Mouse (Mus musculus) intestine, embryonic 14.5 days (tissue): ENCODE data around the gene Cfap45. TPM values are rescaled to one million over a fixed set of nuclear protein-coding genes. Genes with fewer than 3 reads are reported as not detected.

Experiments
- ATAC-seq: fragments of 200-750 bp; cut with Nextera tagmentation; replicated peaks from 2 replicates; pipeline ENCODE4 v1.8.0; 2017; ENCODE audit warnings: low read depth, moderate number of reproducible peaks, moderate TSS enrichment, moderate library complexity; ENCODE audit not compliant: low FRiP score, low TSS enrichment
- DNase-seq: peaks from one replicate; pipeline ENCODE4 v3.0.0-alpha.2; 2018; ENCODE audit warnings: low spot score
- H3K27ac ChIP-seq: fragments of 300-500 bp; sonication (generic); 2 replicates; pipeline ENCODE4 v1.5.1; 2014; ENCODE audit warnings: low read depth, mild to moderate bottlenecking, control low read depth
- H3K27me3 ChIP-seq: fragments of 300-500 bp; sonication (generic); replicated peaks from 2 replicates; pipeline ENCODE4 v1.6.1; 2014; ENCODE audit warnings: low read length, control low read depth; ENCODE audit not compliant: control insufficient read depth, insufficient read depth
- H3K36me3 ChIP-seq: fragments of 300-500 bp; sonication (generic); 2 replicates; pipeline ENCODE4 v1.6.1; 2014; ENCODE audit warnings: low read length, control low read depth; ENCODE audit not compliant: control insufficient read depth, insufficient read depth
- H3K4me1 ChIP-seq: fragments of 300-500 bp; sonication (generic); replicated peaks from 2 replicates; pipeline ENCODE4 v1.6.1; 2014; ENCODE audit warnings: low read length, control low read depth, mixed read lengths; ENCODE audit not compliant: control insufficient read depth, insufficient read depth
- H3K4me2 ChIP-seq: fragments of 300-500 bp; sonication (generic); 2 replicates; pipeline ENCODE4 v1.6.1; 2014; ENCODE audit warnings: low read length
- H3K4me3 ChIP-seq: fragments of 300-500 bp; sonication (generic); 2 replicates; pipeline ENCODE4 v1.5.1; 2014; ENCODE audit warnings: low read depth, low read length, control low read depth, mixed read lengths
- H3K9ac ChIP-seq: fragments of 300-500 bp; sonication (generic); 2 replicates; pipeline ENCODE4 v1.6.1; 2014; ENCODE audit warnings: mild to moderate bottlenecking, low read length
- H3K9me3 ChIP-seq: fragments of 300-500 bp; sonication (generic); 2 replicates; pipeline ENCODE4 v1.6.1; 2016; ENCODE audit warnings: low read length, control low read depth; ENCODE audit not compliant: control insufficient read depth
- WGBS: fragments of 180-500 bp; shearing (Covaris S2); extraction: QIAGEN DNeasy Blood & Tissue Kit; methylation state at CpG from one replicate; pipeline ENCODE4 v1.1.7; 2014; 5-methylcytosine and 5-hydroxymethylcytosine counted together
- polyA plus RNA-seq: library from polyadenylated mRNA; unstranded; fragments of >200 nt; fragmentation: Nextera tagmentation; extraction: Ambion mirVana; gene quantifications from 2 replicates; pipeline ENCODE4 v1.2.1, GENCODE M21; 2014

Gene Cfap45
- polyA plus RNA-seq, 1 experiment from 2014 or later: 1.9 TPM

- no peaks in the 10 kb centered on the region for H3K36me3 ChIP-seq
- H3K27me3 ChIP-seq: peaks cover 3% of the 10 kb centered on the region; the same call in 1 of the 2 replicates
- DNase-seq: no peak
- H3K9ac ChIP-seq: no peak overlapping the region
- H3K4me3 ChIP-seq: no peak overlapping the region
- H3K4me2 ChIP-seq: no peak overlapping the region
- H3K27ac ChIP-seq: no peak overlapping the region
- H3K4me1 ChIP-seq: peaks cover 4% of the 10 kb centered on the region
- 23% methylated on average over 8 of the region's 8 CpGs for WGBS
- no peak for ATAC-seq
- no peaks in the 10 kb centered on the region for H3K9me3 ChIP-seq
Observed at GRCm38 (mm10) chr1:172530544-172531220, 10.1 kb downstream of the Cfap45 start.

GRCm38 (mm10) chr1:172532551-172532950 is 11.9 kb downstream of the Cfap45 start:
- H3K27ac ChIP-seq: no peak overlapping the region
- H3K9ac ChIP-seq: no peak overlapping the region
- H3K27me3 ChIP-seq: no peaks in the 10 kb centered on the region
- DNase-seq: no peak
- ATAC-seq: peak; percentile 70
- peak overlapping the region; percentile 50 for H3K4me2 ChIP-seq
- H3K4me1 ChIP-seq: peaks cover 4% of the 10 kb centered on the region
- WGBS: 1% methylated on average over 13 of the region's 13 CpGs
- no peaks in the 10 kb centered on the region for H3K9me3 ChIP-seq
- no peaks in the 10 kb centered on the region for H3K36me3 ChIP-seq
- peak overlapping the region; percentile 23 for H3K4me3 ChIP-seq

DNA sequence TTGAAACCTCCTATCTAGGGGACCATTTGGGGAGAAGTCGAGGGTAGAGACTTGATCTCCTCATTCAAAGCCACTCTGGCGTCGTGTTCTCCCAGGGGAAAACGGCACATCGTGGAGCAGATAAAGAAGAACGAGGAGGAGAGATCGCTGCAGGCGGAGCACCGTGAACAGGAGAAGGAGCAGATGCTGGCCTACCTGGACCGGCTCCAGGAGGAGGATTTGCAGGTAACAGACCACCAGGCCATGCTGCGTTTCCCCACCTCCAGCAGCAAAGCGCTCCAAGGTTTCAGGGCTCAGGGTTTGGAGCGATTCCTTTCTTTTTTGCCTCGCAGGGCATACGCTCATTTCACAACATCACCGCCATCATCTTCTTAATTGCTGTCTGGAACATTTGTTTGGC is 14.5 kb downstream of the Cfap45 start:
- DNase-seq (no peak), ATAC-seq (no peak)
- H3K4me3 ChIP-seq: no peak overlapping the region
- H3K4me1 ChIP-seq: peaks cover 4% of the 10 kb centered on the region
- no peaks in the 10 kb centered on the region for H3K9me3 ChIP-seq
- no peaks in the 10 kb centered on the region for H3K27me3 ChIP-seq
- no peaks in the 10 kb centered on the region for H3K36me3 ChIP-seq
- no peak overlapping the region for H3K4me2 ChIP-seq
- no peak overlapping the region for H3K27ac ChIP-seq
- no peak overlapping the region for H3K9ac ChIP-seq
- WGBS: 83% methylated on average over 16 of the region's 16 CpGs

GRCm38 (mm10) chr1:172539827-172540226 is 19.2 kb downstream of the Cfap45 start:
- no peak overlapping the region for H3K4me2 ChIP-seq
- no peaks in the 10 kb centered on the region for H3K27me3 ChIP-seq
- no peaks in the 10 kb centered on the region for H3K36me3 ChIP-seq
- no peak for ATAC-seq
- DNase-seq: no peak
- H3K9me3 ChIP-seq: no peaks in the 10 kb centered on the region
- H3K4me3 ChIP-seq: no peak overlapping the region
- no peak overlapping the region for H3K27ac ChIP-seq
- H3K4me1 ChIP-seq: no peaks in the 10 kb centered on the region
- 69% methylated on average over 6 of the region's 6 CpGs for WGBS
- H3K9ac ChIP-seq: no peak overlapping the region

DNA sequence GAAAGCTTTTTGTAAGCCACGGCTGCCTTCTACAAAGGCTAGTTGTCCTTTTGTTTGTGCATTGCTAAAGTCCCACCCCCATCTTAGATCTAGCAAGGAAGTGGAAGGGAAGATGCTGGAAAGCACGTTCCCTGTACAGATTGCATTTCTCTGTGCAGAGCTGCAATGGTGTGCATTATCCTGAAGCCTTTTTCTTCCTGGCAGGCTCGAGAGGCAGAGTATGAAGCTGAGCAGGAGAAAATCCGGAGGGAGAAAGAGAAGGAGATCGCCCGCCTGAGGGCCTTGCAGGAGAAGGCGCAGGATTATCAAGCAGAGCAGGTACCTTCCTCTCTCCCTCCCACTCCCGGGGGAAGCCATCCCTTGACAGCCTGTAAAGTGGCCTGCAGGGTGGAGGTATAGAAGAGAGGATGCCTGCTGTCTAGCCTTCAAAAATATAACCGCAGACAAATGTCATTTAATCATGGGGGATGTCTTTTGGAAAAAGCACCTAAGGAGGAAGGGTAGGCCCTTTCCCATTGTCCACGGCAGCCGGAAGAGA is 19.8 kb downstream of the Cfap45 start:
- ATAC-seq (no peak), DNase-seq (no peak)
- Histone ChIP-seq H3K4me2 (no peak overlapping the region), H3K4me3 (no peak overlapping the region), H3K27me3 (no peaks in the 10 kb centered on the region), H3K36me3 (no peaks in the 10 kb centered on the region), H3K4me1 (no peaks in the 10 kb centered on the region), H3K27ac (no peak overlapping the region), H3K9me3 (no peaks in the 10 kb centered on the region), H3K9ac (no peak overlapping the region)
- 58% methylated on average over 11 of the region's 11 CpGs for WGBS

- Histone ChIP-seq H3K27me3 (no peaks in the 10 kb centered on the region), H3K9ac (no peak overlapping the region), H3K4me1 (peaks cover 8% of the 10 kb centered on the region), H3K27ac (no peak overlapping the region), H3K4me3 (no peak overlapping the region), H3K36me3 (no peaks in the 10 kb centered on the region), H3K9me3 (no peaks in the 10 kb centered on the region), H3K4me2 (no peak overlapping the region)
- ATAC-seq: no peak
- 90% methylated on average over 4 of the region's 4 CpGs for WGBS
- no peak for DNase-seq
Observed at GRCm38 (mm10) chr1:172546062-172546461, 25.5 kb downstream of the Cfap45 start.

DNA sequence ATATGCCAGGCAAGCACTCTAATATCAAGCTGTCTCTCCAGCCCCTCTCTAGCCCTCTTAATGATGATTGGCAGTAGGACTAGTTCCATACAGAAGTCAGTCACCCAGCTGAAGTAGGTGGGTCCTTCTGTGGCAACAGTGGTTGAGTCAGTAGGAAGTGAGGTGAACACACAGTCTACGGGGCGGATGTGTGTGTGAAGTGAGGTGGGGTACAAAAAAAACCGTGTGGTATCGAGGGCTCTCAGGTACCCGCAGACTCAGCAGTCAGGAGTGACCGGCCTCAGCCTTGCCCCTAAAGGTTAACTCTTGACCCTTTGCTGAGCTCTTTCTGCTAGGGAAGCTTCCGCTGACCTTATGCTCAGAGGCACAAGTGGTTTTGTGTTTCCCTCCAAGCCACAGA is 27.9 kb downstream of the Cfap45 start:
- no peak overlapping the region for H3K9ac ChIP-seq
- DNase-seq (no peak), ATAC-seq (no peak)
- no peak overlapping the region for H3K4me2 ChIP-seq
- no peak overlapping the region for H3K27ac ChIP-seq
- no peak overlapping the region for H3K4me3 ChIP-seq
- 58% methylated on average over 7 of the region's 7 CpGs for WGBS
- no peaks in the 10 kb centered on the region for H3K36me3 ChIP-seq
- H3K27me3 ChIP-seq: no peaks in the 10 kb centered on the region
- peaks cover 11% of the 10 kb centered on the region for H3K4me1 ChIP-seq
- H3K9me3 ChIP-seq: no peaks in the 10 kb centered on the region

DNA sequence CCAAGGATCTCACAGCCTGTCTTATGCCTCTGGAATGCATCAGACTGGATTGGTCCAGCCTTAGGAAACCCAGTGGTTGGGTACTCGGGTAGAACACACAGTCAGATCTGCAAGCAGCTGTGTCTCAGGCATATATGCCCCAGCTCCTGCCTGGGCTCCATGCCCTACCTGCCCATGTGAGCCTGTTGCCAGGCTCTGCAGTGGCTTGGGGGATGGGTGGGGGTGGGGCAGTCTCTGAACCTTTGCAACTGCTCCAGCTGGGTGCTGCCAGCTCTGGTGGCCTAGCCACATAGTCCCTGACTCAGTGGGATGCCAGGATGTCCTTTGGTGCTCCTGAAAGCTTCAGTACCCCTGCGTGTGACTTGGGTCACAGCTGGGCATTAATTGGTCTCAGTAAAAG is 28.7 kb downstream of the Cfap45 start:
- H3K27me3 ChIP-seq: no peaks in the 10 kb centered on the region
- H3K4me1 ChIP-seq: peaks cover 11% of the 10 kb centered on the region
- no peaks in the 10 kb centered on the region for H3K36me3 ChIP-seq
- peak overlapping the region; percentile 49 for H3K4me2 ChIP-seq
- no peaks in the 10 kb centered on the region for H3K9me3 ChIP-seq
- H3K4me3 ChIP-seq: 0 out of 2 replicates have a peak overlapping the region, but pooled peaks have one; percentile 43
- no peak overlapping the region for H3K9ac ChIP-seq
- DNase-seq: no peak
- H3K27ac ChIP-seq: no peak overlapping the region
- ATAC-seq: no peak
- 23% methylated on average over 2 of the region's 2 CpGs for WGBS

GRCm38 (mm10) chr1:172549717-172550116 is 29.1 kb downstream of the Cfap45 start:
- no peak for DNase-seq
- Histone ChIP-seq H3K4me3 (peak overlapping the region; percentile 43), H3K36me3 (no peaks in the 10 kb centered on the region), H3K27me3 (no peaks in the 10 kb centered on the region), H3K9ac (peak overlapping the region; percentile 3; the same call in 1 of the 2 replicates), H3K4me2 (peak overlapping the region; percentile 49), H3K9me3 (no peaks in the 10 kb centered on the region), H3K27ac (no peak overlapping the region), H3K4me1 (peaks cover 11% of the 10 kb centered on the region)
- 4% methylated on average over 8 of the region's 8 CpGs for WGBS
- ATAC-seq: no peak
